Mouse (Mus musculus) limb, embryonic 14.5 days (tissue): ENCODE measurements at regions not wholly inside any gene's neighbourhood (a gene's known extent, or its start where the extent isn't known, plus 50 kb on each side); places are given as distances from the start of the nearest gene placed in this dataset.

Experiments used
- ATAC-seq: fragments of 200-750 bp; cut with Nextera tagmentation; 2 replicates; pipeline ENCODE4 v1.8.0; 2017; ENCODE audit warnings: low read depth, moderate number of reproducible peaks, moderate TSS enrichment; ENCODE audit not compliant: low FRiP score
- DNase-seq: peaks from one replicate; pipeline ENCODE4 v3.0.0-alpha.2; 2015; ENCODE audit warnings: low spot score
- H3K27ac ChIP-seq: fragments of 300-500 bp; sonication (generic); replicated peaks from 2 replicates; pipeline ENCODE4 v1.5.1; 2014; ENCODE audit warnings: low read depth, mild to moderate bottlenecking, low read length, moderate library complexity, mixed read lengths
- H3K27me3 ChIP-seq: fragments of 300-500 bp; sonication (generic); 2 replicates; pipeline ENCODE4 v1.6.1; 2014; ENCODE audit warnings: low read length, mixed read lengths; ENCODE audit not compliant: control insufficient read depth, insufficient read depth
- H3K36me3 ChIP-seq: fragments of 300-500 bp; sonication (generic); 2 replicates; pipeline ENCODE4 v1.6.1; 2014; ENCODE audit warnings: mild to moderate bottlenecking, low read length, moderate library complexity, mixed read lengths; ENCODE audit not compliant: control insufficient read depth, insufficient read depth
- H3K4me1 ChIP-seq: fragments of 300-500 bp; sonication (generic); 2 replicates; pipeline ENCODE4 v1.6.1; 2014; ENCODE audit warnings: antibody characterized with exemption, low read length, mixed read lengths; ENCODE audit not compliant: control insufficient read depth, insufficient read depth
- H3K4me2 ChIP-seq: fragments of 300-500 bp; sonication (generic); replicated peaks from 2 replicates; pipeline ENCODE4 v1.6.1; 2014; ENCODE audit warnings: low read depth, mild to moderate bottlenecking, low read length, moderate library complexity; ENCODE audit not compliant: severe bottlenecking
- H3K4me3 ChIP-seq: fragments of 300-500 bp; sonication (generic); replicated peaks from 2 replicates; pipeline ENCODE4 v1.5.1; 2014; ENCODE audit warnings: low read length
- H3K9ac ChIP-seq: fragments of 300-500 bp; sonication (generic); 2 replicates; pipeline ENCODE4 v1.6.1; 2014; ENCODE audit warnings: mild to moderate bottlenecking, low read depth, low read length, moderate library complexity; ENCODE audit not compliant: severe bottlenecking
- H3K9me3 ChIP-seq: fragments of 300-500 bp; sonication (generic); 2 replicates; pipeline ENCODE4 v1.6.1; 2016; ENCODE audit warnings: low read length; ENCODE audit not compliant: control insufficient read depth
- POLR2A ChIP-seq: fragments of 200-500 bp; IDR thresholded peaks from 2 replicates; pipeline ENCODE4 v1.8.0; 2012; ENCODE audit warnings: inconsistent platforms, mild to moderate bottlenecking, moderate library complexity, borderline replicate concordance; ENCODE audit not compliant: insufficient read depth, insufficient read length; ENCODE audit errors: extremely low read depth
- WGBS: fragments of 180-500 bp; shearing (Covaris S2); extraction: QIAGEN DNeasy Blood & Tissue Kit; methylation state at CpG from one replicate; pipeline ENCODE4 v1.1.7; 2014; 5-methylcytosine and 5-hydroxymethylcytosine counted together

DNA sequence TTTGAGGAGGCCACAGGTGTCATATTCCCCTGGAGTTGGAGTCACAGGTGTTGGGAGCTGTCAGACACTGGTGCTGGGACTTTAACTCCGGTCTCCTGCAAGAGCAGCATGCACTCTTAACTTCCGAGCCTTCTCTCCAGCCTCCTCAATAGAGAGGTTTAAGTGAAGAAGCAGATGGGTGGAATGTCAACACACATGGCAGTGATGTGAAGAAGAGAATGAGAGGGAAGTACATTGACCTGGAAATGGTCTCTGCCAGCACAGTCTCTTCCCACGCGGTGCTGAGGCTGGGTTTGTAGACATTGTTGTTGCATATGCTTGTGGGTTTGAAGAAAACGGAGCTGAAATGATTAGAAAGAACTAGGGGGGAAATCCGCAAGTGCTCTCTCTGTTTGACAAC, 112.0 kb upstream of the Fn1 start:
- Histone ChIP-seq H3K36me3 (no peaks in the 10 kb centered on the region), H3K9ac (no peak overlapping the region), H3K4me1 (no peaks in the 10 kb centered on the region), H3K4me2 (no peak overlapping the region), H3K27ac (no peak overlapping the region), H3K27me3 (no peaks in the 10 kb centered on the region), H3K9me3 (no peaks in the 10 kb centered on the region), H3K4me3 (no peak overlapping the region)
- ATAC-seq, result no peak
- no peak for DNase-seq
- no peak for TF ChIP-seq POLR2A
- 68% methylated on average over 6 of the region's 6 CpGs for WGBS

- H3K36me3 ChIP-seq, result no peaks in the 10 kb centered on the region
- TF ChIP-seq POLR2A, result no peak
- peak; percentile 60 for DNase-seq
- H3K27me3 ChIP-seq, result no peaks in the 10 kb centered on the region
- whole genome bisulfite sequencing, result 24% methylated on average over 2 of the region's 2 CpGs
- H3K9me3 ChIP-seq, result no peaks in the 10 kb centered on the region
- no peak overlapping the region for H3K9ac ChIP-seq
- no peaks in the 10 kb centered on the region for H3K4me1 ChIP-seq
- H3K4me3 ChIP-seq, result no peak overlapping the region
- no peak overlapping the region for H3K4me2 ChIP-seq
- ATAC-seq, result peak; percentile 15; the same call in 1 of the 2 replicates
- H3K27ac ChIP-seq, result no peak overlapping the region
Observed at GRCm38 (mm10) chr1:71763530-71763929, 110.5 kb upstream of the Fn1 start.

- no peak overlapping the region for H3K9ac ChIP-seq
- no peak overlapping the region for H3K27ac ChIP-seq
- no peaks in the 10 kb centered on the region for H3K9me3 ChIP-seq
- TF ChIP-seq POLR2A, result no peak
- no peaks in the 10 kb centered on the region for H3K27me3 ChIP-seq
- DNase-seq (no peak), ATAC-seq (no peak)
- no peaks in the 10 kb centered on the region for H3K36me3 ChIP-seq
- H3K4me1 ChIP-seq, result no peaks in the 10 kb centered on the region
- no peak overlapping the region for H3K4me2 ChIP-seq
- no peak overlapping the region for H3K4me3 ChIP-seq
- 69% methylated on average over 2 of the region's 2 CpGs for WGBS
Observed at GRCm38 (mm10) chr1:71760342-71760741, 107.3 kb upstream of the Fn1 start.

GRCm38 (mm10) chr1:71757236-71757635, 104.2 kb upstream of the Fn1 start:
- Histone ChIP-seq H3K9me3 (peaks cover 3% of the 10 kb centered on the region; the same call in 1 of the 2 replicates), H3K9ac (no peak overlapping the region), H3K4me2 (no peak overlapping the region), H3K27ac (no peak overlapping the region), H3K27me3 (no peaks in the 10 kb centered on the region), H3K4me1 (no peaks in the 10 kb centered on the region), H3K36me3 (no peaks in the 10 kb centered on the region), H3K4me3 (no peak overlapping the region)
- 76% methylated on average over 5 of the region's 5 CpGs for WGBS
- TF ChIP-seq POLR2A, result no peak
- DNase-seq (no peak), ATAC-seq (no peak)

- no peak for TF ChIP-seq POLR2A
- no peak for ATAC-seq
- peaks cover 3% of the 10 kb centered on the region; the same call in 1 of the 2 replicates for H3K9me3 ChIP-seq
- DNase-seq, result no peak
- H3K9ac ChIP-seq, result no peak overlapping the region
- H3K4me1 ChIP-seq, result no peaks in the 10 kb centered on the region
- H3K4me3 ChIP-seq, result no peak overlapping the region
- H3K27me3 ChIP-seq, result no peaks in the 10 kb centered on the region
- no peaks in the 10 kb centered on the region for H3K36me3 ChIP-seq
- 93% methylated on average over 2 of the region's 2 CpGs for WGBS
- H3K27ac ChIP-seq, result no peak overlapping the region
- H3K4me2 ChIP-seq, result no peak overlapping the region
Observed at GRCm38 (mm10) chr1:71756159-71756558, 103.2 kb upstream of the Fn1 start.

- DNase-seq, result no peak
- Histone ChIP-seq H3K4me3 (no peak overlapping the region), H3K36me3 (no peaks in the 10 kb centered on the region), H3K27ac (no peak overlapping the region), H3K9ac (no peak overlapping the region), H3K27me3 (no peaks in the 10 kb centered on the region), H3K4me1 (no peaks in the 10 kb centered on the region), H3K9me3 (peaks cover 3% of the 10 kb centered on the region; the same call in 1 of the 2 replicates), H3K4me2 (no peak overlapping the region)
- ATAC-seq, result no peak
- TF ChIP-seq POLR2A, result no peak
- 59% methylated on average over 9 of the region's 9 CpGs for WGBS
Observed at GRCm38 (mm10) chr1:71755435-71755834, 102.4 kb upstream of the Fn1 start.
